In genomic region chr5:149252303-149252702, GRCm38 (mm10) we compare ENCODE assay signal across 17 mouse cellular contexts. TPM values are rescaled to one million over a fixed set of nuclear protein-coding genes. Genes with fewer than 3 reads are reported as not detected.
DNase-seq lines count a peak whose midpoint lies in the region.
"Had no signal": no experiment of that assay in that cellular context is flagged by ENCODE, and none has a peak within 500 bp of the region (broad histone marks: within the 10 kb centered on the region; RNA-seq: fewer than 3 reads in every experiment).

No protein-coding gene starts in this region.

- DNase-seq in adrenal gland, adult 2 months = peak; percentile 58
- no peak for DNase-seq in adrenal gland, postnatal 4 days (ENCODE audit: low spot score in 2 of 2)
- peak; percentile 35 for DNase-seq in adrenal gland, postnatal 25 days
- DNase-seq in adrenal gland, postnatal 14 days = no peak
- DNase-seq in thymus, postnatal 0 days (ENCODE audit: low spot score) = peak; percentile 43
- DNase-seq in thymus, postnatal 25 days = no peak
- DNase-seq in NIH3T3 (ENCODE audit: low read depth) = peak; percentile 35
- DNase-seq in layer of hippocampus, adult 8-10 months (ENCODE audit: low spot score in 2 of 2) = no peak
- DNase-seq: B cell, adult 2 months; cerebellum, adult 11 months; cerebellum, adult 18-20 months; cerebellum, adult 8-10 months; cerebellum, adult 9-11 months; cerebellum, postnatal 14 days; cerebellum, postnatal 36 days; embryo, embryonic 11 days had no signal

RNA-seq across cellular contexts. Expression of gene Alox5ap, which starts 12.3 kb away (rescaled TPM):
- total RNA-seq in adrenal gland, adult 2 months (2021) = 10 to 100 TPM; 22.8 to 27.0 TPM
- 9.0 and 9.1 TPM in 2 replicates for polyA plus RNA-seq in adrenal gland, adult 2 months (2012; rRNA removed)
- 10 to 100 TPM in 1 of 2 experiments, 1 to 10 TPM in 1; 9.6 to 12.8 TPM for total RNA-seq in adrenal gland, postnatal 4 days (2021)
- 9.4 and 14.1 TPM in 2 replicates for total RNA-seq in adrenal gland, postnatal 25 days (2021)
- 7.8 and 17.6 TPM in 2 replicates for total RNA-seq in adrenal gland, postnatal 14 days (2021)
- polyA plus RNA-seq in thymus, postnatal 0 days (2015; fragmentation: Nextera tagmentation; extraction: Ambion mirVana) = 29.7 and 29.8 TPM in 2 replicates
- 10 to 100 TPM; 10.3 to 19.4 (median 11.9) TPM for total RNA-seq in layer of hippocampus, adult 8-10 months (2022)
- polyA plus RNA-seq: erythroblast, embryonic 14.5 days had no signal

Comparison
In these comparisons a context has a peak if more than half of its experiments do, and no peak if none do; other contexts are left out.
1. DNase-seq: peak in adrenal gland, adult 2 months (single experiment), adrenal gland, postnatal 25 days (single experiment), thymus, postnatal 0 days (single experiment) and NIH3T3 (single experiment); none in adrenal gland, postnatal 4 days (0 of 2), adrenal gland, postnatal 14 days (single experiment), thymus, postnatal 25 days (single experiment) and layer of hippocampus, adult 8-10 months (0 of 2).